Mouse (Mus musculus): ENCODE measurements around the gene Sh2d2a. TPM values are rescaled to one million over a fixed set of nuclear protein-coding genes. Genes with fewer than 3 reads are reported as not detected.

Gene Sh2d2a
- polyA plus RNA-seq, 1 experiment, result not detected

DNA sequence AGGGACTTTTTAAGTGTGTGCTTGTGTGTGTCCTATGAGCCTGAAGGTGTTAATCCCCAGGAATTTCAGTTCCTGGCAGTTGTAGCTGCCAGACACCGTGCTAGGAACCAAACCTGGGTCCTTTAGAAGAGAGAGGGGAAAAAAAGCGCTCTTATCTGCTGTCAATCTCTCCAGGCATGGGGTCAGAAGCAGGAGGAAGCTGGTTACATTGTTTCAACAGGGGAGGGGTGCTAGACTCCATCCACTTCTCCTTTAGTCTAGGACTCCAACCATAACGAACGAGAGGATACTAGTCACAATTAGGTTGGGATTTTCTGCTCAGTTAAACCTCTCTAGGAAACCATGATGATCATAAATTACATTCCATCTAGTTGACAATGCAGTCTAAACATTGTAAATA lies 18.1 kb upstream of the Sh2d2a start:
- Histone ChIP-seq H3K27ac (ENCODE audit: insufficient read depth, low read depth, low read length) (no peak overlapping the region), H3K4me1 (ENCODE audit: control insufficient read depth, insufficient read depth, low read length) (0 out of 2 replicates have a peak, but pooled peaks cover 2% of the 10 kb centered on the region), H3K4me3 (ENCODE audit: insufficient read depth, low read length) (no peak overlapping the region)
- TF ChIP-seq POLR2A (IDR thresholded peaks at IDR 0.05; ENCODE audit: borderline replicate concordance, low read depth, low read length), result no peak
- no peak for TF ChIP-seq CTCF (IDR thresholded peaks at IDR 0.05; ENCODE audit: low read depth, low read length)

DNA sequence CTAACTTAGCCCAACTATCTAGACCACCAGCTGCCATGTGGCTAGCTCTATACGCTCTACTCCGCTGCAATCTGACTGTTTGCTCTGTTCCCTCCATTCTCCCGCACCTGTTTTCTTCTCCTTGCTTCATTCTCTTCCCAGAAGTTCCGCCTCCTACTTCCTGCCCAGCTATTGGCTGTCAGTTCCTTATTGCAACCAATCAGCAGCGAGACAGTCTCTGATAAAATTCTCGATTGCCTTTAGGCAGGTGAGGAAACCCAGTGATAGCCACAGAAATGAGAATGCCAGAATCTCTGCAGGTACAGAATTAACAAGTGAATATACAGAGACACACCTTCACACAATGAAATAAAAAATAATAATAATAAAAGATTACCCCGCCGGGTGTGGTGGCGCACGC lies 17.5 kb upstream of the Sh2d2a start:
- TF ChIP-seq CTCF (IDR thresholded peaks at IDR 0.05; ENCODE audit: low read depth, low read length), result no peak
- no peak for TF ChIP-seq POLR2A (IDR thresholded peaks at IDR 0.05; ENCODE audit: borderline replicate concordance, low read depth, low read length)
- no peak overlapping the region for H3K27ac ChIP-seq (ENCODE audit: insufficient read depth, low read depth, low read length)
- no peak overlapping the region for H3K4me3 ChIP-seq (ENCODE audit: insufficient read depth, low read length)
- 0 out of 2 replicates have a peak, but pooled peaks cover 2% of the 10 kb centered on the region for H3K4me1 ChIP-seq (ENCODE audit: control insufficient read depth, insufficient read depth, low read length)

DNA sequence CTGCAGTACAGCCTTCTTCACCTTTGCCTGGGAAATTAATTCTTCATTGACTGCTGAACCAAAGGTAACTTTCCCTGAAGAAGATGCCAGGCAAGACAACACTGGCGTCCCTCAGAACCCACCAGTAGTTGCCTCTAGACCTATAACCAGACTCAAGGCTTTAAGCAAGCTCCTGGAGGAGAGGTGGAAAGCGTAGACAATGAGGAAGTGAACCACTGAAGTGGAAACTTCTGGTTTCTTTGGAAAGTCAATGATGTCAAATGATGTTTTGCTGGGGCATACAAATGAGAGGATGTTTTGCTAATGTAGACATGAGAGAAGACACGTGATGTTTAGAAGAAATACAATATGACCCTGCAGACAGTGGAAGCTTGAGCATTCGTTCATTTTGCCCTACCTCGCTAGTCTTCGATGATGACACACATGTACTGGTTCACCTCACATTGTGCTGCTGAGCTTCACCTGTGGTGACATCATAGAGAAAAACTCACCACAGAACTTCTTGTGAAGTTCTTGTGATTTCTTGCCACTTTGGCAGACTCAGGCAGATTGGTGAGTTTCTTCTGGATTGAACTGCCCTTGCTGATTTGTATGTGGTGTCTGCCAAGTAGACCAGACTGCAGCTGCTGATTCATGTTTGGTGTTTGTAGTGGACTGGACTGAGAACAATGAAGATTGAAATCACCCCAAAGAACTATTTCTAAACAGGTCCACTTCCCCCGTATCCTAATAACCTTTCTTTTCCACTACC lies 14.3 kb upstream of the Sh2d2a start:
- no peak for TF ChIP-seq CTCF (IDR thresholded peaks at IDR 0.05; ENCODE audit: low read depth, low read length)
- no peak for TF ChIP-seq POLR2A (IDR thresholded peaks at IDR 0.05; ENCODE audit: borderline replicate concordance, low read depth, low read length)
- Histone ChIP-seq H3K4me1 (ENCODE audit: control insufficient read depth, insufficient read depth, low read length) (0 out of 2 replicates have a peak, but pooled peaks cover 2% of the 10 kb centered on the region), H3K4me3 (ENCODE audit: insufficient read depth, low read length) (no peak overlapping the region), H3K27ac (ENCODE audit: insufficient read depth, low read depth, low read length) (no peak overlapping the region)

- TF ChIP-seq POLR2A (IDR thresholded peaks at IDR 0.05; ENCODE audit: borderline replicate concordance, low read depth, low read length) (no peak), CTCF (IDR thresholded peaks at IDR 0.05; ENCODE audit: low read depth, low read length) (no peak)
- no peak overlapping the region for H3K4me3 ChIP-seq (ENCODE audit: insufficient read depth, low read length)
- H3K27ac ChIP-seq (ENCODE audit: insufficient read depth, low read depth, low read length), result no peak overlapping the region
- 0 out of 2 replicates have a peak, but pooled peaks cover 2% of the 10 kb centered on the region for H3K4me1 ChIP-seq (ENCODE audit: control insufficient read depth, insufficient read depth, low read length)
Observed at GRCm38 (mm10) chr3:87833482-87833881, 13.1 kb upstream of the Sh2d2a start.

DNA sequence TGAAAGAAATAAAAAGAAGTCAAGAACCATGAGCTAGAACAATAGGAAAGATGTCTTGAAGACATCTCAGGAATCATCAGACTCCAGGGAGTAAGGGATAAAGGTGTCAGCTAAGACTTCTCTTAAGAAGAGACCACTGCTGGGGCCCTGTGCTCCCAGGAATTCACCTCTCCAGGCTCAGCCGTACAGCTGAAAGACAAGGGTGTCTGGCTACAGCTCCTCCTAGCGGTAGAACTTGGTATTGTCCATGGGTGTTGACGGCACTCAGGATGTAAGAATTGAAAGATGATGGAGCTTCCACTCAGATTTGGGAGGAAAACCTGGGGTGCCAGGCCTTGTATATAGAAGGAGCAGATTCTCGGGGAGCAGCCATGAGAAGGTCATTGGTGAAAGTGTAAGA lies 7.9 kb upstream of the Sh2d2a start:
- no peaks in the 10 kb centered on the region for H3K4me1 ChIP-seq (ENCODE audit: control insufficient read depth, insufficient read depth, low read length)
- no peak overlapping the region for H3K4me3 ChIP-seq (ENCODE audit: insufficient read depth, low read length)
- no peak overlapping the region for H3K27ac ChIP-seq (ENCODE audit: insufficient read depth, low read depth, low read length)
- TF ChIP-seq POLR2A (IDR thresholded peaks at IDR 0.05; ENCODE audit: borderline replicate concordance, low read depth, low read length), result no peak
- TF ChIP-seq CTCF (IDR thresholded peaks at IDR 0.05; ENCODE audit: low read depth, low read length), result peak; percentile 81

DNA sequence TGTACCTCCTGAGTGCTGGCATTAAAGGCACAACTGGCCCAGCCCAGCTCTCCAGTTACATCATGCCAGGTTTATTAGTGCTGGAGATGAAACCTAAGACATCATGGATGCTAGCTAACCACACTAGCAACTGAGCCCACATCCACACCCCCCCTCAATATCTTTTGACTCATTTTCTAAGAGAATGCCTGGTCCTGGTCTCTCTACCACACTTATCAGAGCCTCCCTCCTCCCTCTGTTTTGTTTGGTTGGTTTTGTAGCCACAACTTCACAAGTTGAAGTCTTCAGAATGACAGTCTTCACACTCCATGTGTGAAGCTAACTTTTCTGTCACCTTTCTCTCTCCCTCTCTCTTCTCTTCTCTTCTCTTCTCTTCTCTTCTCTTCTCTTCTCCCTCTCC lies 5.7 kb upstream of the Sh2d2a start:
- Histone ChIP-seq H3K4me1 (ENCODE audit: control insufficient read depth, insufficient read depth, low read length) (no peaks in the 10 kb centered on the region), H3K27ac (ENCODE audit: insufficient read depth, low read depth, low read length) (no peak overlapping the region), H3K4me3 (ENCODE audit: insufficient read depth, low read length) (no peak overlapping the region)
- TF ChIP-seq CTCF (IDR thresholded peaks at IDR 0.05; ENCODE audit: low read depth, low read length), result no peak
- no peak for TF ChIP-seq POLR2A (IDR thresholded peaks at IDR 0.05; ENCODE audit: borderline replicate concordance, low read depth, low read length)

DNA sequence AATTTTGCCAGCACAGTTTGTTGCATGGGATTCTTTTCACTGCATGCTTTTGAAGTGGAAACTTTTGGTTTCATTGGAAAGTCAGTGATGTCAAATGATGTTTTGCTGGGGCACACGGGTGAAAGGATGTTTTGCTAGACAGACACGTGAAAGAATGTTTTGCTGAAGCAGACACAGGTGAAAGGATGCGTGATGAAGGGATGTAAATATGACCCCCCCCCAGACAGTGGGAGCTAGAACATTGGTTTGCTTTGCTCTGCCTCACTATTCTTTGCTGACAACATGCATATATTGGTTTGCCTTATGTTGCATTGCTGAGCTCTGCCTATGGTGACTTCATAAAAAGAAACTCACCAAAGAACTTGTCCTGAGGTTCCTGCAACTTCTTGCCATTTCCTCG lies 1.6 kb upstream of the Sh2d2a start:
- no peak overlapping the region for H3K4me3 ChIP-seq (ENCODE audit: insufficient read depth, low read length)
- H3K4me1 ChIP-seq (ENCODE audit: control insufficient read depth, insufficient read depth, low read length), result peaks cover 11% of the 10 kb centered on the region
- no peak for TF ChIP-seq POLR2A (IDR thresholded peaks at IDR 0.05; ENCODE audit: borderline replicate concordance, low read depth, low read length)
- TF ChIP-seq CTCF (IDR thresholded peaks at IDR 0.05; ENCODE audit: low read depth, low read length), result no peak
- H3K27ac ChIP-seq (ENCODE audit: insufficient read depth, low read depth, low read length), result no peak overlapping the region

GRCm38 (mm10) chr3:87846186-87846585 lies 369 bp upstream of the Sh2d2a start:
- Histone ChIP-seq H3K27ac (ENCODE audit: insufficient read depth, low read depth, low read length) (no peak overlapping the region), H3K4me1 (ENCODE audit: control insufficient read depth, insufficient read depth, low read length) (peaks cover 11% of the 10 kb centered on the region), H3K4me3 (ENCODE audit: insufficient read depth, low read length) (no peak overlapping the region)
- TF ChIP-seq CTCF (IDR thresholded peaks at IDR 0.05; ENCODE audit: low read depth, low read length) (no peak), POLR2A (IDR thresholded peaks at IDR 0.05; ENCODE audit: borderline replicate concordance, low read depth, low read length) (no peak)

DNA sequence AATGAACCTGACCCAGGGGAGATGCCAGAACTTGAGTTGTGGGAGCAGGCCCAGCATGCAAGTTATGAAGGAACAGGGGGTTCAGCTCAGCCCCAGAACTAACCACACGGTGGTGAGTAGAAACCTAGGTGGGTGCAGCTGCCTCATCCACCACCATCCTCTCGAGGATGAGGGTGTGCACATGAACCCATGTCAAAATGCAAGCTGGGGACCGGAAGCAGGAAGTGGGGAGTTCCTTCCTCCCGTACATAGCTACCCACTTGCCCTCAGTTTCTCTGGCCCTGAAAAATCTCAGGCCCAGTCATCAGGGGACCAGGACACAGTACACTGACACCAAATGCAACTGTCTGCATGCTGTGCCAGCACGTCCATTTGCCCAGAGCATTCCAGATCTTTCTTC lies 1.1 kb downstream of the Sh2d2a start:
- Histone ChIP-seq H3K4me1 (ENCODE audit: control insufficient read depth, insufficient read depth, low read length) (peaks cover 11% of the 10 kb centered on the region), H3K27ac (ENCODE audit: insufficient read depth, low read depth, low read length) (no peak overlapping the region), H3K4me3 (ENCODE audit: insufficient read depth, low read length) (no peak overlapping the region)
- TF ChIP-seq POLR2A (IDR thresholded peaks at IDR 0.05; ENCODE audit: borderline replicate concordance, low read depth, low read length) (no peak), CTCF (IDR thresholded peaks at IDR 0.05; ENCODE audit: low read depth, low read length) (no peak)

DNA sequence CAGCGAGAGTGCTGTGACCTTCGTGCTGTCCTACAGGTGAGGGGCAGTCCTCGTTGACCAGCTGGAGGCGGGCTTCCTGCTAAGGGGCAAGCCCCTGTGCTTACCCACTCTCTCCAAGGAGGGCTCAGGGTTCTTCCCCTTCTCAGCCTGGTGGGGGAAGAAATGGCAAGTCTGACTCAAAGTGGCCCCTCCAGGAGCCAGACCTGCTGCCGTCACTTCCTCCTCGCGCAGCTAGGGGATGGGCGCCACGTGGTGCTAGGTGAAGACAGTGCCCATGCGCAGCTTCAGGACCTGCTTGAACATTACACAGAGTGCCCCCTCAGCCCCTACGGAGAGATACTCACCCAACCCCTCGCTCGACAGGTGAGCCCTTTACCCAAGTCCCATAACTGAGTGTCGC lies 2.6 kb downstream of the Sh2d2a start:
- Histone ChIP-seq H3K4me3 (ENCODE audit: insufficient read depth, low read length) (no peak overlapping the region), H3K27ac (ENCODE audit: insufficient read depth, low read depth, low read length) (no peak overlapping the region), H3K4me1 (ENCODE audit: control insufficient read depth, insufficient read depth, low read length) (peaks cover 11% of the 10 kb centered on the region)
- no peak for TF ChIP-seq CTCF (IDR thresholded peaks at IDR 0.05; ENCODE audit: low read depth, low read length)
- TF ChIP-seq POLR2A (IDR thresholded peaks at IDR 0.05; ENCODE audit: borderline replicate concordance, low read depth, low read length), result no peak

Measured in bone marrow macrophage, adult 2 months (primary cell).